Mouse (Mus musculus) kidney, adult 9 months (tissue): ENCODE results near the gene Nans.

Experiments used
- DNase-seq: peaks from one replicate; pipeline ENCODE4 v3.0.0; 2022

The Nans gene

GRCm38 (mm10) chr4:46533934-46534720, 45.1 kb downstream of the Nans start:
- DNase-seq, result no peak

DNA sequence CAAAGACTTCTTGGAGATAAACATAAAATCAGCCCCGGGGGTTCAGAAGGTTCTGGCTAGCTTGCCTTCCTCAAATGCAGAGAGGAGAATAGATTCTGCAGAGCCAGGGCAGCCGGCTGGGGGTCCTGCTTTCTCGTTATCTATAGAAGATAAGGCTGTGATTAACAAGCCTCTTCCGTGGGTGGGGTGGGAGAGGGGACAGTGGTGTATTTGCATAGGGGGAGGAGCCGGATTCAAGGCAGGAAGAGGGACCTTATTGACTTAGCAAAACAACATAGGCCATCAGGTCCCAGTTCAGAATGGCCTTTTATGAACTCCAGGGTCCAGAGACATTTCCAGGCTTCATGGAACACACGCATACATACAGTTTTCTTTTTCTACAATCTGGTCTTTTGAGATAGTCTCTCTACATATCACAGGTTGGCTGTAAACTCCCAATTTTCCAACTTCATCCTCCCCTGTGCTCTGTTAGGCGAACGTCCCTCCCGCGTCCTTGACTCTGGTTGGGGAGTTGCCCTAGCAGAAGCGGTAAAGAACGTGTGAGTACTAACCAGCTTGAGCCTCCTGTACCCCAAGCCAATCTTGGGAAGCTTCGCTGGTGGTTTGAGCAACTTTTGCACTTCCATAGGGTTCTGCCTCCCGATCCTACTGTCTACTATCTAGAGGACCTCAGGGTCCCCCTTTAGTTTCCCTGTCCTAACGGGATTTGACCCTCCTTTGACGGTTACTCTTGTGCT, 46.2 kb downstream of the Nans start:
- DNase-seq, result no peak

- peak; percentile 41 for DNase-seq
Observed at GRCm38 (mm10) chr4:46535840-46536361, 46.9 kb downstream of the Nans start, which contains the start of gene Trim14. Gene Trim14 (minus strand): TSS chr4:46536141.

DNA sequence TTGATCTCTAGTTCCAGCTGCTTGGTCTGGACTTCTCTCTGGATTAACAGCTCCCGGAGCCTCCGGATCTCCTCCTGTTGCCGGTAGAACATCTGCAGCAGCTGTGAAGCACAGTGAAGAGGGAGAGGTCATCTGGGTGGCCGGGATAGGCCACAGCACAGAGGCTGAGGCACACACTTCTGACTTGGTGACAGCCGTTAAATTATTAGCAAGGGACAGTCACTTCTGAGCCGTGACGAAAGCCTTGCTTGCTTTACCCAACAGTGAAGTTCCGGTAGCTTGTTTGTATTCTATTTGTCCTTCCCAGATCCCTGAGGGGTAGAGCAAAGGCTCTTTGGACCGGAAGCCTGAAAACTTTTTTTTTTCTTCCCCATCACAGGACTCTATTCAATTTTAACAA, 50.1 kb downstream of the Nans start:
- DNase-seq, result no peak

DNA sequence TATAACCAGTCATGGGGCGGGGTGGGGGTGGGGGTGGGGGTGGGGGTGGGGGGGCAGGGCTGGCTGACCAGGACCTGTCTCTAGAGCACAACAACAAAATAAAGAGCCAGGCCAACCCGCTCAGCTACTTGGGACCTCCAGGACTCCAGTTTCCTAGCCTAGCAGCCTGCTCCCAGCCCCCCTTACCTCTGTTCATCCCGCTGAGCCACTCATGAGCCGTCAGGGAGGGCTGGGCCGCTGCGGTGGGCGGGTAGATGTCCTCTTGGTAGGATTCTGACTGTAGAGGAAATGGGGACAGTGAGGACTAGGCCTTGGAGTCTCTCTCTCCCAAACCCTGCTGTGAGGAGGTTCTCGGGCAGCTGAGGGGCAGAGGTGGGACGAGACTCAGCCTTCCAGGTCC, 52.7 kb downstream of the Nans start:
- no peak for DNase-seq

DNA sequence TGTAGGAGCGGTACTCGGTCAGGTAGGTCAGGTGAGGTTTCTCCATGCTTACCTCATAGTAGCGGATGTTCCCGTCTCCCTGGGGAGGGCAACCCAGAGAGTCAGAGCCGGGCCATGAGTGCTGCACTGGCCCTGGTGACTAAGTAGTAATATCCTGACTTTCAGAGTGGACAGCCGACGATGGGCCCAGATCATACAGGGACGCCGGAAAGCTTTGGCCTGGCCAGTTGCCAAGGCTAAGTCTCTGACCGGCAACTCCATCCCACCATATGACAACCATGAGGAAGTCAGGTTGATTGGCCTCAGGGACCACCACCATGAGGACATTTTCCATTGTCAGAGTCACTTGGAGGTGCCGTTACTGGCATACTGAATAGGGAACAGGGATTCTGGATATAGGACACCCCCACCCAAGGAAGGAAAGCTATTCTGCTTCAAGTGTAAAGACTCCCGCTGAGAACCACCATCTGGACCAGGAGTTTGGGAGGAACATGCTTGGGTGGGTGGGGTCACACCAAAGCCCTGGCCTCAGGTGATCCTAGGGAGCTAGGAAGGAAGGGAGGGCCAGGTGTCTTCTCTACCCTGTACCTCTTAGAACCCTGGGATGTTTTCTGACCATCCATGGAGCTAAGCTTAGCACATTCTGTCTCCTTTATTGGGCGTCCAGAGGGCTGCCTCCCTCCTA, 54.5 kb downstream of the Nans start:
- no peak for DNase-seq

GRCm38 (mm10) chr4:46544313-46544712, 55.3 kb downstream of the Nans start:
- peak; percentile 22 for DNase-seq

DNA sequence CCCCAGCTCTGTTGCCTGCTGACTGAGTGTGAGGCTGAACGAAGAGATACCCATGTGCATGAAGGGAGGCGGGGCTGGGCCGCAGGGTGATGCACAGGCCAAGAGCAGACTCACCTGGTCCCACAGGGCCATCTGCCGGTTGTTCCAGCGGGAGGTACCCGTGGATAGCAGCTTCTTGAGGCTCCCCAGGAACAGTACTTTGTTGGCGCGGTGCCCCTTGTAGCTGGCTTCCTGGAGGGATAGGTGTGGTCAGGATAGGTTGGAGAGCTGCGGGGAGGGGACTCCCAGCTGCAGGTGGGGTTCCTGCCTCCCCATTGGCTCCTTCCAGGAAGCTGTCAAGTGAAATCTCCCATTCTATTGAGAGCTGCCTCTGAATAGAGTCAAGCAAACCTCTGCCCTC, 56.5 kb downstream of the Nans start:
- peak; percentile 28 for DNase-seq

- DNase-seq, result no peak
Observed at GRCm38 (mm10) chr4:46546709-46547108, 57.7 kb downstream of the Nans start.

DNA sequence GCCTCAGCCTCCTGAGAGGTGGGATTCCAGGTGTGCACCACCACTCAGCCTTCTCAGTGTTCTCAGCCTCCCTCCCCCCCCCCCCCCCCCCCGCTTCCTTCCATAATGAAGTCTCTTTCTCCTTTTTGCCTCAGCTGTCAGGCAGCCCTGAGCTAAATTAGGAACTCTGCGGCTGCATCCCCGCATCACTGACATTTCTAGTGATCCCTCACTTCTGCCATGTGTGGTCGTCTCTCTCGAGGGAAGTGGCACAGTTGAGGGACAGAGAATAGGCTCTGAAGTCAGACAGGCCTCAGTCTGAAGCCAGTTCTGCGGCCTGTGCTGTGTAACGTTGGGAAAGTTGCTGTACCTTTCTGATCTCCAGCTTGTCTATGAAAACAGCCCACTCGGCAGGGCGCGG, 60.9 kb downstream of the Nans start:
- no peak for DNase-seq

GRCm38 (mm10) chr4:46550406-46550805, 61.4 kb downstream of the Nans start:
- no peak for DNase-seq
